Mouse (Mus musculus) forelimb bud, embryonic 11.5 days (tissue): ENCODE measurements at regions not wholly inside any gene's neighbourhood (a gene's known extent, or its start where the extent isn't known, plus 50 kb on each side); places are given as distances from the start of the nearest gene placed in this dataset.

Source experiments
- DNase-seq: peaks from one replicate; pipeline ENCODE4 v3.0.0-alpha.2; 2012; ENCODE audit warnings: low read depth, low spot score

DNA sequence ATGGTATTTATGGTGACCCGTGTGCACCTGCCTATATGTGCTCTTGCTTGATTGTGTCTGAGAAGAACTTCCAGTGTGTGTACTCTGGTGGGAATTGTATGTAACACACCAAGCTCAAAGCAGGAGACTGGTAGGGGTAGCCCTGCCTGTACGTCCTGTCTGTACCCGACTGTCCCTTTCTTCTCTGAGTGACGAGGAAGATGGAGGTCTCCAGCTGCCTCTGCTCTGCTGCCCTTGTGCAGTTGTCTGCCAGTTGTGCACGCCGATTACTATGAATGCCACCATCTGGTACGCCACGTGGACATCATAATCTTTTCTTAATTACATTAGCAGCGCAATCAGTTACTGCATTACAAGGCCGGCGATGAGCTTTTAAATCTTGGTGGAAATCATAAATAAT, 53.6 kb upstream of the Mvb12b start:
- no peak for DNase-seq

DNA sequence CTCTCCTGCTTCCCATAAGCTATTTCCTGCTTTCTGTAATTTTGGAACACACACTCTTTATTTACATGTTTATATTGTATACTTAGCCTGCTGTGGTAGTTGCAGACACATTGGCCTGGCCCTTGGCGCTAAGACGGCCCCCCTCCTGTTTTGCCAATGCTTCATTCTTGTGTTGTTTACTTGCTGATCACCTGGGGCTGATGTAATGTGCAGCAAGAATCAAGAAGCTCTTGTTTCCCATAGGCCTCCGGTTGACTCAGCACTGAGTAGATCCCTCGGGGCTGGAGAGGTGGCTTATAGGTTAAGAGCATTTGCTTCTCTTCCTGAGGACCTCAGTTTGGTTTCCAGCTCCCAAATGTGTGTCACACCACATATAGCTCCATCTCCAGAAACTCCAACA, 52.1 kb upstream of the Mvb12b start:
- no peak for DNase-seq
